Mouse (Mus musculus) heart, postnatal 0 days (tissue): Measurements from ENCODE around the gene Dnajc17.

ENCODE experiments used
- CTCF ChIP-seq: IDR thresholded peaks from 2 replicates; pipeline ENCODE4 v1.5.1; 2016; ENCODE audit warnings: antibody characterized with exemption, control low read depth, low read depth
- EP300 ChIP-seq: IDR thresholded peaks from 2 replicates; pipeline ENCODE4 v1.6.1; 2016; ENCODE audit warnings: antibody characterized with exemption, low read depth

- TF ChIP-seq CTCF (no peak), EP300 (no peak)
Observed at GRCm38 (mm10) chr2:119172862-119173576, 35.6 kb downstream of the Dnajc17 start.
